Mouse (Mus musculus) liver, embryonic 14.5 days (tissue): ENCODE measurements around the gene Mdp1. TPM values are rescaled to one million over a fixed set of nuclear protein-coding genes. Genes with fewer than 3 reads are reported as not detected.

Source experiments
- ATAC-seq: fragments of 200-750 bp; cut with Nextera tagmentation; 2 replicates; pipeline ENCODE4 v1.8.0; 2017; ENCODE audit warnings: moderate number of reproducible peaks, mild to moderate bottlenecking, moderate library complexity; ENCODE audit not compliant: insufficient read depth
- DNase-seq, 3 experiments: peaks; one replicate each; pipeline ENCODE4 v3.0.0-alpha.2; 2012 to 2013; ENCODE audit warnings: low read depth in 3 of 3, low spot score in 3 of 3
- H3K27ac ChIP-seq: fragments of 300-500 bp; sonication (generic); 2 replicates; pipeline ENCODE4 v1.5.1; 2014; ENCODE audit warnings: moderate library complexity, mild to moderate bottlenecking, control low read depth, inconsistent platforms
- H3K27me3 ChIP-seq: fragments of 300-500 bp; sonication (generic); 2 replicates; pipeline ENCODE4 v1.6.1; 2014; ENCODE audit warnings: mild to moderate bottlenecking, low read length, moderate library complexity; ENCODE audit not compliant: control insufficient read depth, insufficient read depth
- H3K36me3 ChIP-seq: fragments of 300-500 bp; sonication (generic); replicated peaks from 2 replicates; pipeline ENCODE4 v1.6.1; 2014; ENCODE audit warnings: low read depth; ENCODE audit not compliant: control insufficient read depth, insufficient read depth
- H3K4me1 ChIP-seq, 2 experiments: fragments of 200-500 bp in 1 of 2; fragments of 300-500 bp in 1 of 2; sonication (generic) in 1 of 2; replicated peaks; 2 replicates each; pipeline ENCODE4 v1.6.1; 2012 to 2014; ENCODE audit warnings: antibody characterized with exemption in 1 of 2, inconsistent platforms in 1 of 2, low read length in 1 of 2; ENCODE audit not compliant: control insufficient read depth in 2 of 2, insufficient read depth in 2 of 2
- H3K4me2 ChIP-seq: fragments of 300-500 bp; sonication (generic); 2 replicates; pipeline ENCODE4 v1.6.1; 2014; ENCODE audit warnings: low read depth, mild to moderate bottlenecking, control low read depth, moderate library complexity
- H3K4me3 ChIP-seq, 2 experiments: fragments of 200-500 bp in 1 of 2; fragments of 300-500 bp in 1 of 2; sonication (generic) in 1 of 2; 2 replicates each; pipeline ENCODE4 v1.5.1; 2012 to 2014; ENCODE audit warnings: low read depth in 2 of 2, low read length in 2 of 2, mild to moderate bottlenecking in 2 of 2, control low read depth in 1 of 2, inconsistent platforms in 1 of 2, moderate library complexity in 1 of 2; ENCODE audit not compliant: insufficient read depth in 1 of 2
- H3K9ac ChIP-seq: fragments of 300-500 bp; sonication (generic); replicated peaks from 2 replicates; pipeline ENCODE4 v1.6.1; 2014; ENCODE audit warnings: mild to moderate bottlenecking, control low read depth, moderate library complexity
- H3K9me3 ChIP-seq: fragments of 300-500 bp; sonication (generic); 2 replicates; pipeline ENCODE4 v1.6.1; 2016; ENCODE audit warnings: low read length, mixed read lengths; ENCODE audit not compliant: control insufficient read depth
- CTCF ChIP-seq: IDR thresholded peaks from 2 replicates; pipeline ENCODE4 v1.5.1; 2016; ENCODE audit warnings: antibody characterized with exemption, low read depth, control low read depth
- EP300 ChIP-seq: IDR thresholded peaks from 2 replicates; pipeline ENCODE4 v1.6.1; 2016; ENCODE audit warnings: antibody characterized with exemption, low read depth
- WGBS: fragments of 180-500 bp; shearing (Covaris S2); extraction: QIAGEN DNeasy Blood & Tissue Kit; methylation state at CpG from one replicate; pipeline ENCODE4 v1.1.7; 2014; ENCODE audit not compliant: insufficient replicate concordance; 5-methylcytosine and 5-hydroxymethylcytosine counted together
- polyA plus RNA-seq, 2 experiments: library from polyadenylated mRNA; depleted of rRNA in 1 of 2; stranded (reverse) in 1 of 2; unstranded in 1 of 2; fragments of >200 nt; fragmentation: Nextera tagmentation in 1 of 2; extraction: Ambion mirVana in 1 of 2; gene quantifications; 2 replicates each; pipeline versions ENCODE4 v1.2.1 to v1.2.3; 2012 to 2014

Gene Mdp1
- polyA plus RNA-seq, 2 experiments = 13.4 to 15.5 TPM

DNA sequence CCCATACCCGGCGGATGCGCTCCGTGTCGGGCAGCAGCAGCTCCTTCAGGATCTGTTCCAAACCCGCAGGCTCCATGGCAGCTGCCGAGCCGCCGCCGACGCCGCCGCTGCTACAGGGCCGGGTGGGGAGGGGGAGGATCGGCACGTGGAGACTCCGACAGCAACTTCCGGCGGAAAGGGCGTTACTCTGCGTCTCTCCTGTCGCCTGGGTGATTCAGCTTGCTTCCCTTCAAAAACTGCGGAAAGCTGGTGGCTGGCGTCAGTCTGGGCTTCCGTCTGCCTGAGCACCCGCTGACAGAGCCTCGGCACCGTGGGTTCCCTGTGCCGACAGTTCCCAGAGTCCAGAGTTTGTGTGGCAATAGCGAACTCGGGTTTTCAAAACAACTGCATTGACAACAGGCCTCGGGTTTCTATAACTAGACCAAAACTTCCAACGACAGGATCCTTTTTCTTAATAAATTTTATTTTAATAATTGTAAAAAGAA, 24.7 kb downstream of the Mdp1 start, which contains the start of gene Ipo4:
Gene Ipo4 (minus strand): TSS at position 435 of the 485 bp plus-strand sequence.
- ATAC-seq (peak; percentile 77), DNase-seq (peak; percentile 70 to 71 (median 71))
- Histone ChIP-seq H3K36me3 (peaks cover 40% of the 10 kb centered on the region), H3K9me3 (no peaks in the 10 kb centered on the region), H3K27ac (no peak within 1 kb of the TSS), H3K4me2 (peak within 1 kb of the TSS; percentile 80), H3K4me1 (peaks cover 0 to 3% of the 10 kb centered on the region in 2 experiments; a peak in 1 of 4 replicates), H3K4me3 (peak within 1 kb of the TSS; percentile 59 to 60), H3K9ac (peak within 1 kb of the TSS; percentile 39), H3K27me3 (no peaks in the 10 kb centered on the region)
- no peak for TF ChIP-seq EP300
- TF ChIP-seq CTCF = no peak
- 2% methylated on average over 33 of the region's 33 CpGs for WGBS

DNA sequence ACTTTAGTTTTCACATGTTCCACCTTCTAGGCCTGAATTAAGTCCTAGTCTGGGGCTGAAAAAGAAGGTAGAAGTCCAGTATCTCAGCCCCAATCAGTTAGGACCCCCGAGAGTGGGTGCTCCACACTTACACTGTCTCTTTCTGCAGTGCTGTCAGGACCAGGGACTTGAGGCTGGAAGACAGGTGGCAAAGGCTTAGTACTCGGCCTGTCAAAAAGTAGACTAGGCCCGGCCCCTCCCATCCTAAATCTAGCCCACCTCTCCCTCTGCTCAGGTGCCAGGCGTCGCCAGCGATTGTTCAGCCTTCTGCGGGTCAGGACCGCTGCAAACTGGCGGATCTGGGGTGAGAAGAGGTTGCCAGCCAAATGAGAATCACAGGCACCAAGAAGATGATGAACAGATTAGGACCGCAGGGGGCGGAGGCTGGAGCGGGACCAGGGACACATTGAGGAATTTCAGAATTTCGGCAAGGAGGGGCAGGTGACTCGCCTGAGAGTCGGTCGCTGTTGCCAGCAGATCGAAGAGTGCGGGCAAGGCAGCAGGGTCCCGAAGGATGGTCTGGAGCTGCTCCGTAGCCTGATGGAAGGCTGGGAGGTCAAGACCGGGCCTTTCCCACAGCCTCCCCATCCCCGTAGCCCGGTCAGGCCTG, 25.3 kb downstream of the Mdp1 start:
- H3K36me3 ChIP-seq = peaks cover 43% of the 10 kb centered on the region
- H3K27ac ChIP-seq = no peak overlapping the region
- 4% methylated on average over 23 of the region's 23 CpGs for WGBS

DNA sequence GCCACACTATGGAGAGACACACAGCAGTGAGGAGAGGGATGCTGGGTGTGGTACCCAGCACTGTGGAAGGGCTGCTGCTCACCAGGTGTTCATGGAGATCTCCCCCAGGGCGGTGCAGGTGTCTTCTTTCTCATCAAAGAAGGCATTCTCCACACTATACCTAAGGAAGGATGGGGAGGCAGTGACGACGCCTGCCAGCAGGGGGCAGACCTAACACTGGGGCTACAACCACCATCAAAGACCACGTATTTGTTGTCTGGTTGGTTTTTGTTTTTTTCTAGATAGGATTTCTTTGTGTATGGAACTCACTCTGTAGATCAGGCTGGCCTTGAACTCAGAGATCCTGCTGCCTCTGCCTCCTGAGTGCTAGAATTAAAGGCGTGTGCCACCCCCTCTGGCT, 31.0 kb downstream of the Mdp1 start:
- H3K4me2 ChIP-seq = no peak overlapping the region
- H3K27ac ChIP-seq = no peak overlapping the region
- peaks cover 35% of the 10 kb centered on the region for H3K36me3 ChIP-seq
- H3K4me3 ChIP-seq = no peak overlapping the region
- H3K9me3 ChIP-seq = no peaks in the 10 kb centered on the region
- no peaks in the 10 kb centered on the region for H3K27me3 ChIP-seq
- WGBS = 30% methylated on average over 5 of the region's 5 CpGs
- DNase-seq (no peak), ATAC-seq (no peak; the same call in 1 of the 2 replicates)
- no peak overlapping the region for H3K9ac ChIP-seq
- H3K4me1 ChIP-seq = peaks cover 0 to 3% of the 10 kb centered on the region in 2 experiments; a peak in 1 of 4 replicates
- TF ChIP-seq CTCF (peak; percentile 96), EP300 (no peak)

More for the DNA sequence above, 25.3 kb downstream of the Mdp1 start:
- peak overlapping the region; percentile 59 to 60 for H3K4me3 ChIP-seq
- H3K27me3 ChIP-seq = no peaks in the 10 kb centered on the region
- DNase-seq (no peak), ATAC-seq (peak; percentile 48)
- H3K9ac ChIP-seq = peak overlapping the region; percentile 39
- H3K4me2 ChIP-seq = peak overlapping the region; percentile 80
- no peak for TF ChIP-seq EP300
- TF ChIP-seq CTCF = no peak
- peaks cover 0 to 3% of the 10 kb centered on the region in 2 experiments; a peak in 1 of 4 replicates for H3K4me1 ChIP-seq
- no peaks in the 10 kb centered on the region for H3K9me3 ChIP-seq

DNA sequence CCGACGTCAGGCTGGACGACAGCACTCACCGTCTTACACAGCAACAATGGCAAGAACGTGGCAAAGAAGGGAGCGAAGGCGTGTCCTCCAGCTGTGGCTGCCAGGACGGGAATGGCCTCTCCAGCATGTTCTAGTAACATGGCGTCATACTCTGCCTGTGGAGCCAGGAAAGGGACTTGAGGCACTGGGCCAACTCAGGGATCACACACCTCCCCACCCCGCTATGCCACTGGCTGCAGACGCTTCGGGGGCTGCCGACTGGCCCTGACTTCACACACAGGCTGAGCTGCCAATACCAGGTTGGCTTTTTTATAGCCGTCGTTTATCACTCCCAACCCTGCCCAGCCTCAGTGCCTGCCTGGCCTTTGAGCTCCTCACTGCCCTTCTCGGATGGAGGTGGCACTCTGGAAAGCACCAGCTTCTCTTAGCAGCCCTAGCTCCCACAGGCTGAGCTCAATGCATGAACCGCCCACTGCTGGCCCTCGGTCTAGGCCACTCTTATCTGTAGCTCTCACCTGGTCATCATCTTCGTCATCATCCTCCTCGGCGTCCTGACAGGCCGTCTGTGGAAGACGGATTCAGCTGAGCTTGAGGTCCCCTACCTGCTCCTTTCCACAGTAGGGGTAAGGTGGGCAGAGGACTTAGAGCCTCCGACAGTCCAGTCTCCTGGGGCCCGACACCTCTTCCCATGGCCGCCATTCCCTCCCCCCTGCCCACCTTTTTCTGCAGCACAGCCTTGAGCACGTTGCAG, 32.1 kb downstream of the Mdp1 start:
- WGBS = 72% methylated on average over 27 of the region's 27 CpGs
- Histone ChIP-seq H3K27me3 (no peaks in the 10 kb centered on the region), H3K27ac (no peak overlapping the region), H3K9me3 (no peaks in the 10 kb centered on the region), H3K4me3 (no peak overlapping the region), H3K4me2 (no peak overlapping the region), H3K9ac (no peak overlapping the region), H3K4me1 (peaks cover 0 to 3% of the 10 kb centered on the region in 2 experiments; a peak in 1 of 4 replicates), H3K36me3 (peaks cover 35% of the 10 kb centered on the region)
- TF ChIP-seq CTCF (no peak), EP300 (no peak)
- ATAC-seq (peak; percentile 39; the same call in 1 of the 2 replicates), DNase-seq (no peak)
